Mouse (Mus musculus) thymus, adult 2 months (tissue): ENCODE results near the gene Lrrc1.

Experiments
- CTCF ChIP-seq: fragments of 200-500 bp; IDR thresholded peaks from 2 replicates; pipeline ENCODE4 v1.5.1; 2012; ENCODE audit warnings: mild to moderate bottlenecking, control low read depth, low read length, moderate library complexity, borderline replicate concordance; ENCODE audit not compliant: control insufficient read depth, poor library complexity, insufficient read depth; ENCODE audit errors: extremely low read depth
- POLR2A ChIP-seq: fragments of 200-500 bp; IDR thresholded peaks from 2 replicates; pipeline ENCODE4 v1.6.1; 2012; ENCODE audit warnings: mild to moderate bottlenecking, low read length, control low read depth, moderate library complexity; ENCODE audit not compliant: control insufficient read depth, poor library complexity, insufficient read depth; ENCODE audit errors: extremely low read depth

GRCm38 (mm10) chr9:77516782-77517364, 27.8 kb downstream of the Lrrc1 start:
- no peak for TF ChIP-seq CTCF
- no peak for TF ChIP-seq POLR2A
